Mouse (Mus musculus) heart, embryonic 12.5 days (tissue): ENCODE measurements around the gene Tcea2. TPM values are rescaled to one million over a fixed set of nuclear protein-coding genes. Genes with fewer than 3 reads are reported as not detected.

Experiments
- ATAC-seq: fragments of 200-750 bp; cut with Nextera tagmentation; 2 replicates; pipeline ENCODE4 v1.8.0; 2017; ENCODE audit warnings: moderate TSS enrichment, moderate library complexity; ENCODE audit not compliant: insufficient number of reproducible peaks, low FRiP score
- H3K27ac ChIP-seq: fragments of 300-500 bp; sonication (generic); 2 replicates; pipeline ENCODE4 v1.5.1; 2016; ENCODE audit warnings: mild to moderate bottlenecking, moderate library complexity; ENCODE audit not compliant: poor library complexity, severe bottlenecking
- H3K27me3 ChIP-seq: fragments of 300-500 bp; sonication (generic); replicated peaks from 2 replicates; pipeline ENCODE4 v1.6.1; 2016; ENCODE audit warnings: mild to moderate bottlenecking, moderate library complexity
- H3K36me3 ChIP-seq: fragments of 300-500 bp; sonication (generic); 2 replicates; pipeline ENCODE4 v1.6.1; 2016; ENCODE audit warnings: mild to moderate bottlenecking, moderate library complexity
- H3K4me1 ChIP-seq: fragments of 300-500 bp; sonication (generic); replicated peaks from 2 replicates; pipeline ENCODE4 v1.6.1; 2016; ENCODE audit warnings: mild to moderate bottlenecking
- H3K4me2 ChIP-seq: fragments of 300-500 bp; sonication (generic); 2 replicates; pipeline ENCODE4 v1.6.1; 2016; ENCODE audit warnings: mild to moderate bottlenecking, moderate library complexity
- H3K4me3 ChIP-seq: fragments of 300-500 bp; sonication (generic); 2 replicates; pipeline ENCODE4 v1.5.1; 2016; ENCODE audit warnings: mild to moderate bottlenecking
- H3K9ac ChIP-seq: fragments of 300-500 bp; sonication (generic); 2 replicates; pipeline ENCODE4 v1.6.1; 2016; ENCODE audit warnings: mild to moderate bottlenecking, moderate library complexity
- H3K9me3 ChIP-seq: fragments of 300-500 bp; sonication (generic); replicated peaks from 2 replicates; pipeline ENCODE4 v1.6.1; 2016; ENCODE audit warnings: mild to moderate bottlenecking, moderate library complexity
- WGBS: fragments of 180-500 bp; shearing (Covaris S2); methylation state at CpG from one replicate; pipeline ENCODE4 v1.1.7; 2016; 5-methylcytosine and 5-hydroxymethylcytosine counted together
- polyA plus RNA-seq: library from polyadenylated mRNA; unstranded; fragments of >200 nt; fragmentation: Nextera tagmentation; extraction: Ambion mirVana; gene quantifications from 2 replicates; pipeline ENCODE4 v1.2.1, GENCODE M21; 2016

Gene Tcea2
- polyA plus RNA-seq, 1 experiment from 2014 or later: 15.4 TPM

DNA sequence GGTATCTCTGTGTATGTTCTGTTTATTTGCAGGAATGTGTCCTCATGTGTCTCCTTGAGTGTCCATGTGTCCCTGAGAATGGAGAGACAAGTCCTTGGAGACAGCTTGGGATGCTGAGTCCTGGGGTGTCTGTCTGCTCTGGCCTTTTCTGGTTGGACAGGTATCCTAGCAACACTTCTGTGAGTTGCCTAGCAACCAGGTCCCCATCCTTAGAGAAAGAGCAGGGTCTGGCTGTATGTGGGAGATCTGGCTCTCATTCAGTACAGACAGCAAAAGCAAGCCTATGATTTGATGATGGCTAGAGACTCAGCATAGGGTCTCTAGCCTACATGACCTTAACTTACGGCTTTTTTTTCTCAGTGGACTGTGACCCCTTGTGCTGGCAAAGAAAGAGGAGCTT is 33.6 kb downstream of the Tcea2 start:
- Histone ChIP-seq H3K27ac (no peak overlapping the region), H3K4me3 (no peak overlapping the region), H3K4me2 (no peak overlapping the region), H3K9me3 (no peaks in the 10 kb centered on the region), H3K4me1 (peaks cover 20% of the 10 kb centered on the region), H3K36me3 (peaks cover under 1% of the 10 kb centered on the region; the same call in 1 of the 2 replicates), H3K27me3 (no peaks in the 10 kb centered on the region), H3K9ac (no peak overlapping the region)
- ATAC-seq: no peak
- WGBS: 83% methylated on average over 1 of the region's 1 CpGs

DNA sequence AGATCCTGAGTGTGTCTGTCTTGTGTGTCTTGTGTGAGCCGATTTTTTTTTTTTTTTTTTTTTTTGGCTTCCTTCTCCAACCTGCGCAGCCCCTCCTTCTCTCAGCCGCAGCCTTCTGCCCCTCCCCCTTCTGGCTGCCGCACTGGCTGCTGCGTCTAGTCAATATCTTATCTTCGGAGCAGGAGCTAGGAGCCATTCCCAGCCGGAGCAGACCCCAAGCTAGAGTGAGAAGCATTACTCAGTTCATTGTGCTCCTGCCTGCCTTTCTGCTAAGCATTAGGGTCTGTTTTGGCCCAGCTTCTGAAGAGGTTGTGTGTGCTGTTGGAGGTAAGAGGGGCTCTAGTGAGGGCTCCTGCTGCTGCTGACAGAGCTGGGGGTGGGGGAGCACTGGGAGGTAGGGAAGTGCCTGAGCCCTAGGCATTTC is 34.8 kb downstream of the Tcea2 start, which contains the start of gene Oprl1:
Gene Oprl1 (plus strand): TSS at position 114 of the 424 bp plus-strand sequence.
- H3K4me1 ChIP-seq: peaks cover 20% of the 10 kb centered on the region
- peak within 1 kb of the TSS; percentile 64 for H3K4me2 ChIP-seq
- peak; percentile 77 for ATAC-seq
- no peaks in the 10 kb centered on the region for H3K27me3 ChIP-seq
- H3K36me3 ChIP-seq: peaks cover 6% of the 10 kb centered on the region
- H3K27ac ChIP-seq: peak within 1 kb of the TSS; percentile 75
- H3K4me3 ChIP-seq: peak within 1 kb of the TSS; percentile 39
- WGBS: 2% methylated on average over 7 of the region's 7 CpGs
- H3K9ac ChIP-seq: peak within 1 kb of the TSS; percentile 54
- H3K9me3 ChIP-seq: no peaks in the 10 kb centered on the region

DNA sequence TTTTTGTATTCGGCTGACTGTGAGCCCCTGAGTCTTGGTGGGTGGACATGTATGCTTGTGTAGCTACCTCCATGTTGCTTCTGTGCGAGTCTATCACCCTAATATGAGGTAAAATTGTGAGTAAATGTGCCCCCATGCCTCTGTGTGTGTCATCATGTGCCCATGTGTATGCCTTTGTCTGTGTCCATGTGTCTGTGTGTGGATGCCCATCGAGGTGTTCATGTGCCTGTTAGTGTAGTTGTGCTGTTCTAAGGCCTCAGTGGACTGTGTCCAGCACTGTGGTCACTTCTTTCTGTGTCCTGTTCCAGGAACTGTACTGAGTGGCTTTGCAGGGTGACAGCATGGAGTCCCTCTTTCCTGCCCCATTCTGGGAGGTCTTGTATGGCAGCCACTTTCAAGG is 35.3 kb downstream of the Tcea2 start:
- Histone ChIP-seq H3K27ac (peak overlapping the region; percentile 75), H3K4me2 (peak overlapping the region; percentile 64), H3K9ac (peak overlapping the region; percentile 54), H3K27me3 (no peaks in the 10 kb centered on the region), H3K9me3 (no peaks in the 10 kb centered on the region), H3K4me1 (peaks cover 20% of the 10 kb centered on the region), H3K4me3 (peak overlapping the region; percentile 39), H3K36me3 (peaks cover 6% of the 10 kb centered on the region)
- 66% methylated on average over 3 of the region's 3 CpGs for WGBS
- ATAC-seq: peak; percentile 10; the same call in 1 of the 2 replicates

DNA sequence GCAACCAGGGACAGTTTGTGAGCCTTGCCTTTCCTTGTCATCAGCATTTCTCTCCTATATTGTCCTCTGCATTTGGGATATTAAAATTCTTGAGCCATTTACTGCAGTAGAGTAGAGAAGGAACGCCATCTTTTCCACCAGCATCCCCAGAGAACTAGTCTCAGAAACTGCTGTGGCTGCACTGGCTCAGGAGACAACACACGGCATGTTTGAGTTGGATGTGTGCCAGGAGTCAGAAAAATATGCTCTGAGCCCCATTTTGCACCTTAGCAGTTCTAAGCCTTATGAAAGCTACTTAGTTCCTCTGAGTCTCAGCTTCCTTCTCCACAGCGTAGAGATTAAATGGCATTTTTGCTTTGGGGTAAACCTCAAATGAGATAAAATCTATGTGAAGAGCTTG is 36.9 kb downstream of the Tcea2 start:
- Histone ChIP-seq H3K9me3 (no peaks in the 10 kb centered on the region), H3K27ac (no peak overlapping the region), H3K27me3 (no peaks in the 10 kb centered on the region), H3K36me3 (peaks cover 6% of the 10 kb centered on the region), H3K4me2 (peak overlapping the region; percentile 16; the same call in 1 of the 2 replicates), H3K9ac (no peak overlapping the region), H3K4me3 (no peak overlapping the region), H3K4me1 (peaks cover 20% of the 10 kb centered on the region)
- no peak for ATAC-seq
- WGBS: 52% methylated on average over 3 of the region's 3 CpGs

GRCm38 (mm10) chr2:181720061-181720460 is 40.0 kb downstream of the Tcea2 start:
- H3K4me1 ChIP-seq: peaks cover 12% of the 10 kb centered on the region
- H3K4me2 ChIP-seq: no peak overlapping the region
- no peaks in the 10 kb centered on the region for H3K9me3 ChIP-seq
- no peak overlapping the region for H3K9ac ChIP-seq
- H3K36me3 ChIP-seq: peaks cover 6% of the 10 kb centered on the region
- no peak for ATAC-seq
- WGBS: 28% methylated on average over 3 of the region's 3 CpGs
- H3K27ac ChIP-seq: no peak overlapping the region
- no peak overlapping the region for H3K4me3 ChIP-seq
- no peaks in the 10 kb centered on the region for H3K27me3 ChIP-seq

DNA sequence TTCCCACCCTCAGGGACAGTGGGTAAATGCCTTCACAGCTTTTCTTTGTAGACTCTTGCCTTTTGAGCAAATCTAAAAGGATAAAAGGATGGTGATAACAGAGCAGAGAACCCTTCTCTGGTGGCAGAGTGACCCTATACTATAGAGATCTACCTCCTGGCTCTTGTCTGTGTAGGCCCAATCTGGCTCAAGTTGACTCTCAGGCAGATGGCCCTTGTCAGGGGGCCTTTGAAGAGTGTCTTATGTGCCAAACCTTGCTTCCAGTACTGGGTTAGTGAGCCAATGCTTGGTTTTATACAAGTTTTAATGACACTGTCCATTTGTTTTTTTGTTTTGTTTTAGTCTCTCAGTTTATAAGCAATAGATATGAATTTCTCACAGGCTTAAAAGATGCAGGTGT is 41.1 kb downstream of the Tcea2 start:
- peaks cover 6% of the 10 kb centered on the region for H3K36me3 ChIP-seq
- no peak overlapping the region for H3K9ac ChIP-seq
- ATAC-seq: no peak
- H3K27ac ChIP-seq: no peak overlapping the region
- H3K4me2 ChIP-seq: no peak overlapping the region
- H3K9me3 ChIP-seq: no peaks in the 10 kb centered on the region
- H3K27me3 ChIP-seq: no peaks in the 10 kb centered on the region
- peaks cover 4% of the 10 kb centered on the region for H3K4me1 ChIP-seq
- no peak overlapping the region for H3K4me3 ChIP-seq

- 11% methylated on average over 3 of the region's 3 CpGs for WGBS
- H3K36me3 ChIP-seq: peaks cover 6% of the 10 kb centered on the region
- ATAC-seq: no peak
- no peaks in the 10 kb centered on the region for H3K9me3 ChIP-seq
- H3K27ac ChIP-seq: no peak overlapping the region
- H3K27me3 ChIP-seq: no peaks in the 10 kb centered on the region
- no peak overlapping the region for H3K4me2 ChIP-seq
- no peak overlapping the region for H3K9ac ChIP-seq
- no peak overlapping the region for H3K4me3 ChIP-seq
- H3K4me1 ChIP-seq: no peaks in the 10 kb centered on the region
These were observed 42.1 kb downstream of the Tcea2 start for GRCm38 (mm10) chr2:181722213-181722612.

DNA sequence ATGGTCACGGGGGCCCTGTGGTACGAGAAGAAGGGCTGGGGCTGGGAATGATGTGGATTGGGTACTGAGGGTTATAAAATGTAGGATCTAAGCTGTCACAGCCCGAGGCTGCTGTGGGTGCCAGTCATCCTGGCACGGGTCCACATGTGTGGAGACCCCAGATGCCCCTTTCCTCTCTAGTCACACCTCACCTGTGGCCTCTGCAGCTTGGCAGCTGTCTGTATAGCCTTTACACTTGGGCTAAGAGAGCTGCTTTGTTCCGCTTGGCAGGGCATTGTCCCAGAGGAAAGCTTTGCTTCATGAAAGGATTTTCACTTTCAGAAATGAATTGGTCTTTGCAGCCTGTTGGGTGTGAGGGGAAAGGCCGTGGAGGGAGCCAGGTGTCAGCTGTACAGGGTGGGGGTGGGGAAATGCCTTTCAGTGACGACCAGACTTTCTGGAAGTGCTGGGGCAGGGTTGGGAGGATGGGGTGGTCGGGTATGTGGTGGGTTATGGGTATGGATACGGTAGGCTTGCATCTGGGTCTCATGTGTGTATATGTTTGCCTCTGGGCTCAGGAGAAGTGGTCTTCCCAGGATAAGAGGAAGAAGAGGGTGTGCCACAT is 47.7 kb downstream of the Tcea2 start:
- Histone ChIP-seq H3K4me3 (no peak overlapping the region), H3K27ac (no peak overlapping the region), H3K4me1 (no peaks in the 10 kb centered on the region), H3K9ac (no peak overlapping the region), H3K9me3 (no peaks in the 10 kb centered on the region), H3K36me3 (no peaks in the 10 kb centered on the region), H3K4me2 (no peak overlapping the region), H3K27me3 (no peaks in the 10 kb centered on the region)
- ATAC-seq: no peak
- WGBS: 61% methylated on average over 9 of the region's 9 CpGs

GRCm38 (mm10) chr2:181730051-181730450 is 49.9 kb downstream of the Tcea2 start:
- Histone ChIP-seq H3K27me3 (no peaks in the 10 kb centered on the region), H3K27ac (no peak overlapping the region), H3K36me3 (no peaks in the 10 kb centered on the region), H3K4me3 (no peak overlapping the region), H3K4me1 (no peaks in the 10 kb centered on the region), H3K9ac (no peak overlapping the region), H3K9me3 (no peaks in the 10 kb centered on the region), H3K4me2 (no peak overlapping the region)
- 57% methylated on average over 3 of the region's 3 CpGs for WGBS
- ATAC-seq: no peak

Other genes starting within 250 kb of the Tcea2 start
- 13.5 and 15.1 TPM in 2 replicates for gene Zbtb46, start 220.9 kb upstream of the Tcea2 start, polyA plus RNA-seq
- gene Abhd16b, start 187.1 kb upstream of the Tcea2 start, polyA plus RNA-seq: 0.24 TPM in 1 of 2 replicates, not detected in the other
- 105 and 109 TPM in 2 replicates for gene Tpd52l2, start 183.2 kb upstream of the Tcea2 start, polyA plus RNA-seq
- gene Dnajc5, start 159.8 kb upstream of the Tcea2 start, polyA plus RNA-seq: 89.5 and 91.9 TPM in 2 replicates
- gene Uckl1, start 95.4 kb upstream of the Tcea2 start, polyA plus RNA-seq: 64.2 and 65.3 TPM in 2 replicates
- 46.8 and 48.8 TPM in 2 replicates for gene Prpf6, start 88.4 kb upstream of the Tcea2 start, polyA plus RNA-seq
- 44.8 and 46.1 TPM in 2 replicates for gene Zfp512b, start 87.5 kb upstream of the Tcea2 start, polyA plus RNA-seq
- 12.4 and 13.4 TPM in 2 replicates for gene Samd10, start 81.1 kb upstream of the Tcea2 start, polyA plus RNA-seq
- gene Gm29797, start 23.3 kb upstream of the Tcea2 start, polyA plus RNA-seq: not detected in 2 replicates
- gene Sox18, start 8.7 kb upstream of the Tcea2 start, polyA plus RNA-seq: 24.7 and 26.3 TPM in 2 replicates
- gene Rgs19, start 13.7 kb downstream of the Tcea2 start, polyA plus RNA-seq: 43.5 and 45.4 TPM in 2 replicates
- not detected in 2 replicates for gene Lkaaear1, start 18.1 kb downstream of the Tcea2 start, polyA plus RNA-seq
- 7.7 and 9.8 TPM in 2 replicates for gene Oprl1, start 34.7 kb downstream of the Tcea2 start, polyA plus RNA-seq
- gene Myt1, start 83.0 kb downstream of the Tcea2 start, polyA plus RNA-seq: 0.06 TPM in 1 of 2 replicates, not detected in the other
- gene Pcmtd2, start 157.5 kb downstream of the Tcea2 start, polyA plus RNA-seq: 32.1 and 32.9 TPM in 2 replicates
- 52.3 and 53.3 TPM in 2 replicates for gene Polr3k, start 184.0 kb downstream of the Tcea2 start, polyA plus RNA-seq